Mouse (Mus musculus) hindbrain, postnatal 0 days (tissue): Measurements from ENCODE around the gene Gm20716. TPM values are rescaled to one million over a fixed set of nuclear protein-coding genes. Genes with fewer than 3 reads are reported as not detected.

Experiments
- ATAC-seq: fragments of 200-750 bp; cut with Nextera tagmentation; 2 replicates; pipeline ENCODE4 v1.8.0; 2017; ENCODE audit warnings: mild to moderate bottlenecking, moderate TSS enrichment, moderate library complexity
- DNase-seq: peaks from one replicate; pipeline ENCODE4 v3.0.0-alpha.2; 2015; ENCODE audit warnings: low spot score
- H3K27ac ChIP-seq: fragments of 300-500 bp; sonication (generic); 2 replicates; pipeline ENCODE4 v1.5.1; 2014; ENCODE audit warnings: mild to moderate bottlenecking
- H3K27me3 ChIP-seq: fragments of 300-500 bp; sonication (generic); 2 replicates; pipeline ENCODE4 v1.6.1; 2014; ENCODE audit warnings: low read length, mixed read lengths; ENCODE audit not compliant: insufficient read depth
- H3K36me3 ChIP-seq: fragments of 300-500 bp; sonication (generic); 2 replicates; pipeline ENCODE4 v1.6.1; 2014; ENCODE audit warnings: low read length, mixed read lengths; ENCODE audit not compliant: insufficient read depth
- H3K4me1 ChIP-seq: fragments of 300-500 bp; sonication (generic); 2 replicates; pipeline ENCODE4 v1.6.1; 2014; ENCODE audit warnings: antibody characterized with exemption, low read length, mixed read lengths; ENCODE audit not compliant: insufficient read depth
- H3K4me2 ChIP-seq: fragments of 300-500 bp; sonication (generic); 2 replicates; pipeline ENCODE4 v1.6.1; 2014; ENCODE audit warnings: low read depth, mild to moderate bottlenecking, low read length, moderate library complexity, mixed read lengths
- H3K4me3 ChIP-seq: fragments of 300-500 bp; sonication (generic); 2 replicates; pipeline ENCODE4 v1.5.1; 2014; ENCODE audit warnings: low read length
- H3K9ac ChIP-seq: fragments of 300-500 bp; sonication (generic); replicated peaks from 2 replicates; pipeline ENCODE4 v1.6.1; 2014; ENCODE audit warnings: mild to moderate bottlenecking, low read length, moderate library complexity, mixed read lengths
- H3K9me3 ChIP-seq: fragments of 300-500 bp; sonication (generic); 2 replicates; pipeline ENCODE4 v1.6.1; 2016; ENCODE audit warnings: low read length, mixed read lengths
- CTCF ChIP-seq: IDR thresholded peaks from 2 replicates; pipeline ENCODE4 v1.5.1; 2016; ENCODE audit warnings: antibody characterized with exemption, control low read depth, low read depth
- WGBS: fragments of 180-500 bp; shearing (Covaris S2); extraction: QIAGEN DNeasy Blood & Tissue Kit; methylation state at CpG from one replicate; pipeline ENCODE4 v1.1.7; 2014; 5-methylcytosine and 5-hydroxymethylcytosine counted together
- polyA plus RNA-seq: library from polyadenylated mRNA; unstranded; fragments of >200 nt; fragmentation: Nextera tagmentation; extraction: Ambion mirVana; gene quantifications from 2 replicates; pipeline ENCODE4 v1.2.1, GENCODE M21; 2015
- total RNA-seq: library from RNA; depleted of rRNA; stranded (reverse); fragments of >200 nt; gene quantifications from 2 replicates; pipeline ENCODE4 v1.2.3, GENCODE M21; 2014

Gm20716 gene
- total and polyA plus RNA-seq, 2 experiments from 2014 or later: 11.7 to 14.3 TPM

- Histone ChIP-seq H3K4me1 (no peaks in the 10 kb centered on the region), H3K27ac (no peak overlapping the region), H3K9ac (no peak overlapping the region), H3K27me3 (no peaks in the 10 kb centered on the region), H3K9me3 (no peaks in the 10 kb centered on the region), H3K4me3 (no peak overlapping the region), H3K4me2 (no peak overlapping the region), H3K36me3 (no peaks in the 10 kb centered on the region)
- WGBS: 94% methylated on average over 4 of the region's 4 CpGs
- DNase-seq (no peak), ATAC-seq (no peak)
- TF ChIP-seq CTCF: no peak
Measured at GRCm38 (mm10) chr2:168257188-168257587, 27.0 kb upstream of the Gm20716 start.

- no peak for TF ChIP-seq CTCF
- Histone ChIP-seq H3K9ac (no peak overlapping the region), H3K27me3 (no peaks in the 10 kb centered on the region), H3K4me2 (no peak overlapping the region), H3K4me1 (no peaks in the 10 kb centered on the region), H3K4me3 (no peak overlapping the region), H3K36me3 (no peaks in the 10 kb centered on the region), H3K9me3 (no peaks in the 10 kb centered on the region), H3K27ac (no peak overlapping the region)
- ATAC-seq (no peak), DNase-seq (no peak)
- WGBS: 79% methylated on average over 3 of the region's 3 CpGs
Measured at GRCm38 (mm10) chr2:168256506-168256905, 26.3 kb upstream of the Gm20716 start.

GRCm38 (mm10) chr2:168253822-168254221, 23.7 kb upstream of the Gm20716 start:
- no peak overlapping the region for H3K4me3 ChIP-seq
- H3K9me3 ChIP-seq: no peaks in the 10 kb centered on the region
- no peak overlapping the region for H3K9ac ChIP-seq
- H3K27ac ChIP-seq: no peak overlapping the region
- 42% methylated on average over 7 of the region's 7 CpGs for WGBS
- ATAC-seq (no peak), DNase-seq (peak; percentile 74)
- no peaks in the 10 kb centered on the region for H3K36me3 ChIP-seq
- no peaks in the 10 kb centered on the region for H3K4me1 ChIP-seq
- H3K4me2 ChIP-seq: no peak overlapping the region
- H3K27me3 ChIP-seq: no peaks in the 10 kb centered on the region
- TF ChIP-seq CTCF: peak; percentile 20; the same call in 1 of the 2 replicates

GRCm38 (mm10) chr2:168252639-168253292, 22.6 kb upstream of the Gm20716 start:
- peak; percentile 75 for DNase-seq
- Histone ChIP-seq H3K4me2 (no peak overlapping the region), H3K4me1 (no peaks in the 10 kb centered on the region), H3K4me3 (no peak overlapping the region), H3K27ac (no peak overlapping the region), H3K27me3 (no peaks in the 10 kb centered on the region), H3K9ac (no peak overlapping the region), H3K9me3 (no peaks in the 10 kb centered on the region), H3K36me3 (no peaks in the 10 kb centered on the region)
- WGBS: 13% methylated on average over 16 of the region's 16 CpGs
- TF ChIP-seq CTCF: peak; percentile 80
- ATAC-seq: no peak

GRCm38 (mm10) chr2:168250270-168250669, 20.1 kb upstream of the Gm20716 start:
- ATAC-seq (peak; percentile 35; the same call in 1 of the 2 replicates), DNase-seq (peak; percentile 91)
- H3K9me3 ChIP-seq: no peaks in the 10 kb centered on the region
- H3K36me3 ChIP-seq: no peaks in the 10 kb centered on the region
- H3K27ac ChIP-seq: no peak overlapping the region
- no peaks in the 10 kb centered on the region for H3K27me3 ChIP-seq
- H3K4me3 ChIP-seq: no peak overlapping the region
- 12% methylated on average over 8 of the region's 8 CpGs for WGBS
- H3K4me2 ChIP-seq: no peak overlapping the region
- H3K9ac ChIP-seq: no peak overlapping the region
- peak; percentile 97 for TF ChIP-seq CTCF
- no peaks in the 10 kb centered on the region for H3K4me1 ChIP-seq

- DNase-seq (peak; percentile 76), ATAC-seq (peak; percentile 68)
- TF ChIP-seq CTCF: peak; percentile 59
- no peaks in the 10 kb centered on the region for H3K27me3 ChIP-seq
- 26% methylated on average over 2 of the region's 2 CpGs for WGBS
- H3K36me3 ChIP-seq: no peaks in the 10 kb centered on the region
- no peaks in the 10 kb centered on the region for H3K9me3 ChIP-seq
- H3K4me2 ChIP-seq: no peak overlapping the region
- no peak overlapping the region for H3K27ac ChIP-seq
- H3K4me3 ChIP-seq: no peak overlapping the region
- no peak overlapping the region for H3K9ac ChIP-seq
- no peaks in the 10 kb centered on the region for H3K4me1 ChIP-seq
Measured at GRCm38 (mm10) chr2:168248856-168249245, 18.7 kb upstream of the Gm20716 start.

GRCm38 (mm10) chr2:168248167-168248855, 18.1 kb upstream of the Gm20716 start:
- no peak for TF ChIP-seq CTCF
- Histone ChIP-seq H3K4me3 (no peak overlapping the region), H3K9me3 (no peaks in the 10 kb centered on the region), H3K27ac (peak overlapping the region; percentile 17; the same call in 1 of the 2 replicates), H3K4me1 (no peaks in the 10 kb centered on the region), H3K36me3 (no peaks in the 10 kb centered on the region), H3K4me2 (no peak overlapping the region), H3K27me3 (no peaks in the 10 kb centered on the region), H3K9ac (no peak overlapping the region)
- peak; percentile 79 for DNase-seq
- WGBS: 44% methylated on average over 8 of the region's 8 CpGs
- ATAC-seq: peak; percentile 83
